Mouse (Mus musculus) thymus, adult 2 months (tissue): ENCODE data around the gene Ppp3ca.

Experiments used
- CTCF ChIP-seq: fragments of 200-500 bp; IDR thresholded peaks from 2 replicates; pipeline ENCODE4 v1.5.1; 2012; ENCODE audit warnings: mild to moderate bottlenecking, control low read depth, low read length, moderate library complexity, borderline replicate concordance; ENCODE audit not compliant: control insufficient read depth, poor library complexity, insufficient read depth; ENCODE audit errors: extremely low read depth
- POLR2A ChIP-seq: fragments of 200-500 bp; IDR thresholded peaks from 2 replicates; pipeline ENCODE4 v1.6.1; 2012; ENCODE audit warnings: mild to moderate bottlenecking, low read length, control low read depth, moderate library complexity; ENCODE audit not compliant: control insufficient read depth, poor library complexity, insufficient read depth; ENCODE audit errors: extremely low read depth

- TF ChIP-seq CTCF (no peak), POLR2A (no peak)
Measured at GRCm38 (mm10) chr3:136738474-136738873, 68.5 kb downstream of the Ppp3ca start.
